Mouse (Mus musculus) right cerebral cortex, adult 2 months (tissue): ENCODE results near the gene Hdgfl3.
"Not testable (repeated sequence)": the region's sequence is repeated elsewhere in the genome, so short reads cannot be mapped to it uniquely, and the experiment has no call there.

Source experiments
- DNase-seq, 2 experiments: peaks; one replicate each; pipeline ENCODE4 v3.0.0; 2021 to 2022; ENCODE audit warnings: low spot score in 2 of 2

Hdgfl3 gene

GRCm38 (mm10) chr7:81854568-81855307 lies 79.5 kb downstream of the Hdgfl3 start:
- DNase-seq, result no peak

GRCm38 (mm10) chr7:81851706-81852105 lies 82.6 kb downstream of the Hdgfl3 start:
- no peak for DNase-seq

- no peak for DNase-seq
Observed at GRCm38 (mm10) chr7:81850171-81850570, 84.1 kb downstream of the Hdgfl3 start.

GRCm38 (mm10) chr7:81849633-81850032 lies 84.6 kb downstream of the Hdgfl3 start:
- DNase-seq, result no peak

- DNase-seq, result no peak
Observed at GRCm38 (mm10) chr7:81849214-81849613, 85.1 kb downstream of the Hdgfl3 start.

DNA sequence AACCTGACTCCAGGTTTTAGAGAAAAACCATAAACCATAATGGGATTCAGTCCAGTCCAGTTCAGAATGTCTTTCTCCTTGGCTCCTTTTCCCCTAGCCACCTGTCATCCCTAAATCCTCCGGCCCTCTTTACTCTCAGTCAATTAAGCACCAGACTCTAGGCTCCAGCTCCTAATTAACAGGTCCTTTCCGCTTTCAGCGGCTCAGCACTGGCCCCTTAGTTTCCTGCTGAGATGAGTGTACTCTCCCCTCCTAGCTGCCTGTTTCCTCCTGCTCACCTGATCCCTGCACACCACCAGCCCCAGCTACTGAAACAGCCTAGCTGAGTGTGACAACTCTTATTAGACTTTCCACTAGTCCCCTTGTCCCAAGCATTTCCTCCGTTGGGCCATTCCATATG lies 86.5 kb downstream of the Hdgfl3 start:
- no peak for DNase-seq

DNA sequence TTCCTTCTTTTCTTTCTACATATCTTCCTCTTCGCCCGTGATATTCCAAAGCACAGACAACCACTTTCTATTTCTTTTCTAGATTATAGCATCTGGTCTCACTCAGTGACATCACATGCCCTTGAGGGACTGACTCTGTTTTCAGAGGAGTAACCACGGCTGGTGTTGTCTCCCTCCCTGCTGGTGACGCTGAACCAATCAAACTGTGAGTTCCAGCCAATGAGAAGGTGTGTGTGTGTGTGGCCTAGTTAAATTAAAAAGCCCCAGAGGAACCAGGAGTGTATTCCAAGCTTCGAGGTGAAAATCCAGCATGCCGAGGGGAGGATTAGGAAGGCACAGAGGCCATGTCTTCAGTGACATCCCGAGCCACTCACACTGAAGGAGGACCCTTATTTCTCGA lies 87.3 kb downstream of the Hdgfl3 start:
- no peak for DNase-seq

DNA sequence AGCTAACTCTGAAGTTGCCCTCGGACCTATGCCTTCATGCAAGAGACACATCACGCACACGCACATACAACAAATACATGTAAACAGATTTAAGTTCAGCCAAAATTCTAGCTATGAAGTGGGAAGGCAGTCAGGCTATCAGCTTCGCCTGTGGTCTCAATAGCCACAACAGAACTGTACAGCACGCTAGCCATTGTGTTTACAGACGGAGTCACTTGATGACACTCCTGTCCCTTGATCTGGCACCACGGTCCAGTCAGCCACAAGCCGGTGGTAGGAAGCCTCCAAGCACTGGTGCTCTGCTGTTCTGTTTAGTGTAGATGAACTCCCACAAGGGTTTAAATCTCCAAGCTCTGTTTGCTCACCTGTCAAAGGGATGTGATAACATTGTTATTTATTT lies 88.3 kb downstream of the Hdgfl3 start:
- no peak for DNase-seq

GRCm38 (mm10) chr7:81845313-81845712 lies 89.0 kb downstream of the Hdgfl3 start:
- no peak for DNase-seq

DNA sequence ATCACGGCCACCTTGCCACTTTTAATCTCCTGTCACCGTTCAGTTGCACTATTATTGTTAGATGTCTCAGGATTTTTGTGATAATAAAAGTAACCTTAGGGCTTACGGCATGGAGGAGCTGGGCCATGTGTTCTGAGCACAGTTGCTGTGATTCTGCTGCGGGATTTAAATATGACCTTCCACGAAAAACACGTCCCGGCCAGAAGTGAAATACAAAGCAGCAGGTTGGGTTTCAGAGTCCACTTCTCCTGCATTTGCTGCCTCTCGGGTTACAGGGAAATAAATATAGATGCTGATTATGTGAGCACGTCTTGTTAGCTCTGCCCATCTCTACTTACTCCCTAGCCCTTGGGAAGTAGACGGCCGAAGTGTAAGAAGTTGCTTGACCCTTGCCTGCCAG lies 89.5 kb downstream of the Hdgfl3 start:
- DNase-seq, result no peak

GRCm38 (mm10) chr7:81843903-81844302 lies 90.4 kb downstream of the Hdgfl3 start:
- no peak for DNase-seq

GRCm38 (mm10) chr7:81842998-81843397 lies 91.3 kb downstream of the Hdgfl3 start:
- no peak for DNase-seq

GRCm38 (mm10) chr7:81842141-81842540 lies 92.1 kb downstream of the Hdgfl3 start:
- DNase-seq, result no peak

DNA sequence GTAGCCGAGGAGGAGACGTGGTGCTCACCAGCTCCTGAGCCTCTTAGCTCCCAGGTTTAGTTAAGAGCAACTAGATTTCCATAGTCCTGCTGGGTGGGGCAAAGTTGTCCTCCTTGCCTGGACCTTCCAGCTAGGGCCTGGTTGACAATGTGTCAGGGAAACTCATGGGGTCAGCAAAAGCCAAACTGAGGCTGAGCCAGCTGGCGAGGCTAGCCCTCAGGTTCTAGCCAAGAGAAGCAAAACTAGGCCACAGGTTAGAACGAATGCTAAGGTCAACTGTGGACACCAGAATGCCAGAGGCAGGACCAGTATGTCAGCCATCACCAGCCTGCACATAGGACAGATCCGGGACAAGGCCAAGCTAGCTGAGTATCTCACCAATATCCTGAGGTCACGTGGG lies 92.8 kb downstream of the Hdgfl3 start:
- DNase-seq, result no peak

DNA sequence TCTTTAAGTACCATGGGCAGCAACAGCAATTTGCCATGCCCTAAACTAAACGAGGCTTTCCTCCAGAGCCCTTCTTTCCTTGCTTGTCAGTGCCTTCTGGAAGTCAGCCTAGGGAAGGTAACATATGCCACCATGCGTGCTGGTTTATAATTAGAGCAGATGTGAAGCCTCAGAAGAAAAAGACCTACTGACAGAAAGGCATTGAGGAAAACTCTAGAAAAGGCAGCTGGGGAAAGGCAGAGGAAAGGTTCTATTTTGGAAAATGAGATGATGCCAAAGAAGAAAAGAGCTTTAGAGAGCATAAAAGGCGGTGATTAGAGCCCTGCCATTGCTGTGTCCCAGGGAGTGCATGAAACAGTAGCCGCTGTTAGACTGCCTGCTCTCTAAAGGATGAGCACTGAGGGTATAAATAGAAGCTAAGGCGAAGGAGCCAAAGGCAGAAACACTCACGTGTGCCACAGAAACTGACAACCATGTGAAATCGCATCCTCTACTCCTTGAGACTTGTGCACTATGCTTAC lies 93.6 kb downstream of the Hdgfl3 start:
- DNase-seq, result no peak

- no peak for DNase-seq
Observed at GRCm38 (mm10) chr7:81839746-81840145, 94.5 kb downstream of the Hdgfl3 start.

DNA sequence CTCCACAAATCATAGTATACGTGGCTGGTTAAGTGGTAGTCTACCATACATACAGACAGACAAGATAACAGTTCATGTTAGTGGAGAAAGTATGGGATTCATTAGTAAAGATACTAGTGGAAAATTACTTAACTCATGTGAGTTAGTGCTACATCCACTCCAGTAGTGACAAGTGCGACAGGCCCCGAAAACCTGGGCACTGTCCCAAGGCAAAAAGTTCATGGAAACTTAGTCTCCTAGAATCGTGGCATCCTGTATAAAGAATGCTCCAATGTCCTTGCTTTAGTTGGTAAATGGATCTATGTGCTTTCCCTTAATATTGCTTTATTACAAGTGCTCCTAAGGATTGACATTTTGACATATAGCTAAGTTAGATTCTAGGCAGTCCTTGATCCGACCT lies 96.5 kb downstream of the Hdgfl3 start:
- not testable (repeated sequence) for DNase-seq

- DNase-seq, result no peak
Observed at GRCm38 (mm10) chr7:81835430-81835829, 98.8 kb downstream of the Hdgfl3 start.

GRCm38 (mm10) chr7:81834847-81835246 lies 99.4 kb downstream of the Hdgfl3 start:
- DNase-seq, result no peak
